Mouse (Mus musculus) thymus, postnatal 10 days (tissue): ENCODE measurements around the gene Foxo3.

ENCODE experiments used
- DNase-seq, 2 experiments: peaks; one replicate each; pipeline ENCODE4 v3.0.0; 2021; ENCODE audit warnings: low spot score in 2 of 2

The Foxo3 gene

GRCm38 (mm10) chr10:42275871-42276501 lies 569 bp downstream of the Foxo3 start:
- peak; percentile 25 to 30 for DNase-seq

- peak; percentile 53 for DNase-seq
Observed at GRCm38 (mm10) chr10:42275401-42275870, 1.1 kb downstream of the Foxo3 start.

- DNase-seq: peak; percentile 39 to 53
Observed at GRCm38 (mm10) chr10:42274712-42275400, 1.7 kb downstream of the Foxo3 start.

GRCm38 (mm10) chr10:42273760-42274691 lies 2.5 kb downstream of the Foxo3 start:
- DNase-seq: peak; percentile 50 to 63

GRCm38 (mm10) chr10:42273403-42273759 lies 3.2 kb downstream of the Foxo3 start:
- DNase-seq: no peak

GRCm38 (mm10) chr10:42271454-42272230 lies 4.9 kb downstream of the Foxo3 start:
- no peak for DNase-seq

GRCm38 (mm10) chr10:42270277-42271083 lies 6.1 kb downstream of the Foxo3 start:
- DNase-seq: peak in 1 of 2 experiments; percentile 46

GRCm38 (mm10) chr10:42269281-42270025 lies 7.1 kb downstream of the Foxo3 start:
- DNase-seq: peak; percentile 78 to 82

GRCm38 (mm10) chr10:42267811-42268545 lies 8.6 kb downstream of the Foxo3 start:
- no peak for DNase-seq

- no peak for DNase-seq
Observed at GRCm38 (mm10) chr10:42265021-42265689, 11.4 kb downstream of the Foxo3 start.

- no peak for DNase-seq
Observed at GRCm38 (mm10) chr10:42264195-42264594, 12.4 kb downstream of the Foxo3 start.

GRCm38 (mm10) chr10:42263701-42264100 lies 12.9 kb downstream of the Foxo3 start:
- DNase-seq: no peak

- DNase-seq: no peak
Observed at GRCm38 (mm10) chr10:42262061-42262460, 14.5 kb downstream of the Foxo3 start.

- no peak for DNase-seq
Observed at GRCm38 (mm10) chr10:42261103-42261502, 15.5 kb downstream of the Foxo3 start.

- DNase-seq: no peak
Observed at GRCm38 (mm10) chr10:42260523-42260922, 16.0 kb downstream of the Foxo3 start.

GRCm38 (mm10) chr10:42259602-42260001 lies 17.0 kb downstream of the Foxo3 start:
- DNase-seq: no peak

- no peak for DNase-seq
Observed at GRCm38 (mm10) chr10:42257985-42258384, 18.6 kb downstream of the Foxo3 start.

GRCm38 (mm10) chr10:42254788-42255187 lies 21.8 kb downstream of the Foxo3 start:
- no peak for DNase-seq
